Mouse (Mus musculus): ENCODE data around the gene Ppp4r1. TPM values are rescaled to one million over a fixed set of nuclear protein-coding genes. Genes with fewer than 3 reads are reported as not detected.

The Ppp4r1 gene
- total and polyA plus RNA-seq, 2 experiments from 2014 or later: 22.0 to 52.4 TPM

GRCm38 (mm10) chr17:65826257-65826656 is 43.9 kb downstream of the Ppp4r1 start:
- H3K4me2 ChIP-seq (ENCODE audit: low read depth, low read length): no peak overlapping the region
- no peaks in the 10 kb centered on the region for H3K9me3 ChIP-seq (replicated peaks; ENCODE audit: control insufficient read depth, low read length)
- H3K9ac ChIP-seq (replicated peaks; ENCODE audit: low read depth, low read length): no peak overlapping the region
- H3K27ac ChIP-seq (ENCODE audit: low read depth): no peak overlapping the region
- TF ChIP-seq CTCF (IDR thresholded peaks at IDR 0.05; ENCODE audit: low read depth) (no peak), EP300 (IDR thresholded peaks at IDR 0.05; ENCODE audit: low read depth) (no peak)
- no peaks in the 10 kb centered on the region for H3K4me1 ChIP-seq (ENCODE audit: control insufficient read depth, insufficient read depth)
- H3K36me3 ChIP-seq (replicated peaks; ENCODE audit: control insufficient read depth, insufficient read depth, low read length): peaks cover 67% of the 10 kb centered on the region
- H3K4me3 ChIP-seq (ENCODE audit: low read depth, low read length): no peak overlapping the region
- no peak for ATAC-seq (ENCODE audit: insufficient read depth, low read depth)
- DNase-seq (ENCODE audit: low spot score): no peak
- H3K27me3 ChIP-seq (ENCODE audit: control insufficient read depth, insufficient read depth, low read length): no peaks in the 10 kb centered on the region
- WGBS: 74% methylated on average over 9 of the region's 9 CpGs

- Histone ChIP-seq H3K4me2 (ENCODE audit: low read depth, low read length) (no peak overlapping the region), H3K36me3 (replicated peaks; ENCODE audit: control insufficient read depth, insufficient read depth, low read length) (peaks cover 69% of the 10 kb centered on the region), H3K4me3 (ENCODE audit: low read depth, low read length) (no peak overlapping the region), H3K9me3 (replicated peaks; ENCODE audit: control insufficient read depth, low read length) (no peaks in the 10 kb centered on the region), H3K9ac (replicated peaks; ENCODE audit: low read depth, low read length) (no peak overlapping the region), H3K27me3 (ENCODE audit: control insufficient read depth, insufficient read depth, low read length) (no peaks in the 10 kb centered on the region), H3K27ac (ENCODE audit: low read depth) (no peak overlapping the region), H3K4me1 (ENCODE audit: control insufficient read depth, insufficient read depth) (no peaks in the 10 kb centered on the region)
- ATAC-seq (ENCODE audit: insufficient read depth, low read depth) (no peak), DNase-seq (ENCODE audit: low spot score) (no peak)
- WGBS: 81% methylated on average over 16 of the region's 16 CpGs
- TF ChIP-seq CTCF (IDR thresholded peaks at IDR 0.05; ENCODE audit: low read depth) (no peak), EP300 (IDR thresholded peaks at IDR 0.05; ENCODE audit: low read depth) (no peak)
Measured at GRCm38 (mm10) chr17:65827119-65827840, 44.9 kb downstream of the Ppp4r1 start.

- H3K9me3 ChIP-seq (replicated peaks; ENCODE audit: control insufficient read depth, low read length): no peaks in the 10 kb centered on the region
- no peak overlapping the region for H3K9ac ChIP-seq (replicated peaks; ENCODE audit: low read depth, low read length)
- ATAC-seq (ENCODE audit: insufficient read depth, low read depth): no peak; the same call in 1 of the 2 replicates
- H3K27me3 ChIP-seq (ENCODE audit: control insufficient read depth, insufficient read depth, low read length): no peaks in the 10 kb centered on the region
- no peak for TF ChIP-seq CTCF (IDR thresholded peaks at IDR 0.05; ENCODE audit: low read depth)
- no peak for TF ChIP-seq EP300 (IDR thresholded peaks at IDR 0.05; ENCODE audit: low read depth)
- WGBS: 90% methylated on average over 5 of the region's 5 CpGs
- DNase-seq (ENCODE audit: low spot score): no peak
- no peaks in the 10 kb centered on the region for H3K4me1 ChIP-seq (ENCODE audit: control insufficient read depth, insufficient read depth)
- H3K27ac ChIP-seq (ENCODE audit: low read depth): no peak overlapping the region
- H3K36me3 ChIP-seq (replicated peaks; ENCODE audit: control insufficient read depth, insufficient read depth, low read length): peaks cover 74% of the 10 kb centered on the region
- H3K4me3 ChIP-seq (ENCODE audit: low read depth, low read length): no peak overlapping the region
- no peak overlapping the region for H3K4me2 ChIP-seq (ENCODE audit: low read depth, low read length)
Measured at GRCm38 (mm10) chr17:65827904-65828303, 45.5 kb downstream of the Ppp4r1 start.

GRCm38 (mm10) chr17:65828951-65829350 is 46.6 kb downstream of the Ppp4r1 start:
- no peak overlapping the region for H3K27ac ChIP-seq (ENCODE audit: low read depth)
- H3K36me3 ChIP-seq (replicated peaks; ENCODE audit: control insufficient read depth, insufficient read depth, low read length): peaks cover 81% of the 10 kb centered on the region
- H3K4me1 ChIP-seq (ENCODE audit: control insufficient read depth, insufficient read depth): no peaks in the 10 kb centered on the region
- no peak overlapping the region for H3K9ac ChIP-seq (replicated peaks; ENCODE audit: low read depth, low read length)
- ATAC-seq (ENCODE audit: insufficient read depth, low read depth) (no peak), DNase-seq (ENCODE audit: low spot score) (no peak)
- no peak overlapping the region for H3K4me2 ChIP-seq (ENCODE audit: low read depth, low read length)
- no peaks in the 10 kb centered on the region for H3K9me3 ChIP-seq (replicated peaks; ENCODE audit: control insufficient read depth, low read length)
- WGBS: 87% methylated on average over 11 of the region's 11 CpGs
- no peaks in the 10 kb centered on the region for H3K27me3 ChIP-seq (ENCODE audit: control insufficient read depth, insufficient read depth, low read length)
- no peak overlapping the region for H3K4me3 ChIP-seq (ENCODE audit: low read depth, low read length)
- TF ChIP-seq EP300 (IDR thresholded peaks at IDR 0.05; ENCODE audit: low read depth) (no peak), CTCF (IDR thresholded peaks at IDR 0.05; ENCODE audit: low read depth) (no peak)

- H3K4me2 ChIP-seq (ENCODE audit: low read depth, low read length): no peak overlapping the region
- ATAC-seq (ENCODE audit: insufficient read depth, low read depth): no peak
- H3K9ac ChIP-seq (replicated peaks; ENCODE audit: low read depth, low read length): no peak overlapping the region
- DNase-seq (ENCODE audit: low spot score): no peak
- no peaks in the 10 kb centered on the region for H3K9me3 ChIP-seq (replicated peaks; ENCODE audit: control insufficient read depth, low read length)
- no peaks in the 10 kb centered on the region for H3K4me1 ChIP-seq (ENCODE audit: control insufficient read depth, insufficient read depth)
- no peaks in the 10 kb centered on the region for H3K27me3 ChIP-seq (ENCODE audit: control insufficient read depth, insufficient read depth, low read length)
- WGBS: 91% methylated on average over 13 of the region's 13 CpGs
- peaks cover 85% of the 10 kb centered on the region for H3K36me3 ChIP-seq (replicated peaks; ENCODE audit: control insufficient read depth, insufficient read depth, low read length)
- H3K27ac ChIP-seq (ENCODE audit: low read depth): no peak overlapping the region
- TF ChIP-seq CTCF (IDR thresholded peaks at IDR 0.05; ENCODE audit: low read depth) (no peak), EP300 (IDR thresholded peaks at IDR 0.05; ENCODE audit: low read depth) (no peak)
- no peak overlapping the region for H3K4me3 ChIP-seq (ENCODE audit: low read depth, low read length)
Measured at GRCm38 (mm10) chr17:65830216-65830863, 48.0 kb downstream of the Ppp4r1 start.

All from heart, postnatal 0 days (tissue).